Mouse (Mus musculus): Measurements from ENCODE around the gene Rnf11.
"Not testable (repeated sequence)": the region's sequence is repeated elsewhere in the genome, so short reads cannot be mapped to it uniquely, and the experiment has no call there.

The Rnf11 gene

GRCm38 (mm10) chr4:109411377-109411967 lies 73.1 kb downstream of the Rnf11 start:
- DNase-seq (ENCODE audit: low spot score in 2 of 2) = no peak

- no peak for DNase-seq (ENCODE audit: low spot score in 2 of 2)
Measured at GRCm38 (mm10) chr4:109410681-109411376, 73.7 kb downstream of the Rnf11 start.

- no peak for DNase-seq (ENCODE audit: low spot score in 2 of 2)
Measured at GRCm38 (mm10) chr4:109407701-109408485, 76.6 kb downstream of the Rnf11 start.

- DNase-seq (ENCODE audit: low spot score in 2 of 2) = no peak
Measured at GRCm38 (mm10) chr4:109407176-109407520, 77.4 kb downstream of the Rnf11 start.

- DNase-seq (ENCODE audit: low spot score in 2 of 2) = peak in 1 of 2 experiments; percentile 37
Measured at GRCm38 (mm10) chr4:109406486-109407175, 77.9 kb downstream of the Rnf11 start, which contains the start of gene Ttc39a. Ttc39a (plus strand) TSS chr4:109406623.

- peak in 1 of 2 experiments; percentile 31 for DNase-seq (ENCODE audit: low spot score in 2 of 2)
Measured at GRCm38 (mm10) chr4:109406054-109406485, 78.5 kb downstream of the Rnf11 start.

GRCm38 (mm10) chr4:109405415-109405814 lies 79.1 kb downstream of the Rnf11 start:
- DNase-seq (ENCODE audit: low spot score in 2 of 2) = no peak

- DNase-seq (ENCODE audit: low spot score in 2 of 2) = not testable (repeated sequence)
Measured at GRCm38 (mm10) chr4:109404908-109405307, 79.6 kb downstream of the Rnf11 start.

- no peak for DNase-seq (ENCODE audit: low spot score in 2 of 2)
Measured at GRCm38 (mm10) chr4:109401176-109401689, 83.3 kb downstream of the Rnf11 start.

All from cerebellum, postnatal 4 days (tissue).